Mouse (Mus musculus) liver, embryonic 14.5 days (tissue): ENCODE data around the gene Crhr2.

Experiments
- CTCF ChIP-seq: IDR thresholded peaks from 2 replicates; pipeline ENCODE4 v1.5.1; 2016; ENCODE audit warnings: antibody characterized with exemption, low read depth, control low read depth
- EP300 ChIP-seq: IDR thresholded peaks from 2 replicates; pipeline ENCODE4 v1.6.1; 2016; ENCODE audit warnings: antibody characterized with exemption, low read depth

DNA sequence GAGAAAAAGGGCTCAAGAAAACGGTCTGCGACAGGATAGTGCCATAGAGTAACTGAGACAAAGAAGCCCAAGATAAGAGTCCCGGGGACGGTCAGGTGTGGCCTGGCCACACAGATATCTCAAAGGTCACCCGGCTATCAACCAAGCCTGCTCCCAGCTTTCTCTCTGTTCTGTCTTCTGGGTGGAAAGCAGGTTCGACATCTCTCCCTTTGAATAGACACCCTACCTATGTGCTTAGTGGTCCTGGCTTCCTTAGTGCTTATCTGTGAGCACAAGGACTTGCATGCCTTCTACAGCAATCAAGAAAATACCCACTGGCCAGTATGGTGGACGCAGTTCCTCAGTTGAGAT, 68.4 kb downstream of the Crhr2 start:
- TF ChIP-seq CTCF (no peak), EP300 (no peak)
